Mouse (Mus musculus): Measurements from ENCODE around the gene Dedd.
"Not testable (repeated sequence)": the region's sequence is repeated elsewhere in the genome, so short reads cannot be mapped to it uniquely, and the experiment has no call there.

The Dedd gene

GRCm38 (mm10) chr1:171328839-171329432 is at the start of gene Dedd:
TSS of gene Dedd (plus strand) at chr1:171329145.
- DNase-seq = peak; percentile 88

GRCm38 (mm10) chr1:171279721-171280120 is 49.2 kb upstream of the Dedd start:
- DNase-seq = no peak

GRCm38 (mm10) chr1:171280250-171280915 is 48.6 kb upstream of the Dedd start:
- DNase-seq = peak; percentile 2

- DNase-seq = peak; percentile 90
Observed at GRCm38 (mm10) chr1:171280916-171281527, 47.9 kb upstream of the Dedd start, which contains the start of gene Ppox. TSS of gene Ppox (minus strand) at chr1:171281186.

GRCm38 (mm10) chr1:171281528-171281923 is 47.4 kb upstream of the Dedd start:
- peak; percentile 89 for DNase-seq

- no peak for DNase-seq
Observed at GRCm38 (mm10) chr1:171282086-171282805, 46.7 kb upstream of the Dedd start.

- no peak for DNase-seq
Observed at GRCm38 (mm10) chr1:171283188-171284160, 45.5 kb upstream of the Dedd start.

- DNase-seq = no peak
Observed at GRCm38 (mm10) chr1:171284491-171284890, 44.5 kb upstream of the Dedd start.

GRCm38 (mm10) chr1:171285096-171285892 is 43.7 kb upstream of the Dedd start:
- no peak for DNase-seq

GRCm38 (mm10) chr1:171286517-171286916 is 42.4 kb upstream of the Dedd start:
- DNase-seq = no peak

- peak; percentile 93 for DNase-seq
Observed at GRCm38 (mm10) chr1:171287136-171288081, 41.5 kb upstream of the Dedd start, which contains the start of gene Usp21. TSS of gene Usp21 (minus strand) at chr1:171287991.

- DNase-seq = no peak
Observed at GRCm38 (mm10) chr1:171288328-171288727, 40.6 kb upstream of the Dedd start.

GRCm38 (mm10) chr1:171293351-171293750 is 35.6 kb upstream of the Dedd start:
- DNase-seq = no peak

GRCm38 (mm10) chr1:171293906-171294297 is 35.0 kb upstream of the Dedd start:
- DNase-seq = no peak

- DNase-seq = peak; percentile 81
Observed at GRCm38 (mm10) chr1:171294298-171295062, 34.5 kb upstream of the Dedd start, which contains the start of gene Ufc1. TSS of gene Ufc1 (minus strand) at chr1:171295024.

- no peak for DNase-seq
Observed at GRCm38 (mm10) chr1:171295063-171295402, 33.9 kb upstream of the Dedd start.

GRCm38 (mm10) chr1:171298226-171298625 is 30.7 kb upstream of the Dedd start:
- DNase-seq = no peak

- not testable (repeated sequence) for DNase-seq
Observed at GRCm38 (mm10) chr1:171306157-171306556, 22.8 kb upstream of the Dedd start.

GRCm38 (mm10) chr1:171309321-171309720 is 19.6 kb upstream of the Dedd start:
- DNase-seq = no peak

All from lung, postnatal 14 days (tissue).